Mouse (Mus musculus) left cerebral cortex, adult 18-20 months (tissue): ENCODE data around the gene Gm49721. TPM values are rescaled to one million over a fixed set of nuclear protein-coding genes. Genes with fewer than 3 reads are reported as not detected.
A peak's percentile ranks its signal among the peaks of the same experiment; 100 is the strongest.
"Not testable (repeated sequence)": the region's sequence is repeated elsewhere in the genome, so short reads cannot be mapped to it uniquely, and the experiment has no call there.

Experiments used
- DNase-seq, 2 experiments: peaks; one replicate each; pipeline ENCODE4 v3.0.0; 2021 to 2022; ENCODE audit warnings: low spot score in 2 of 2, mixed read lengths in 1 of 2
- total RNA-seq, 2 experiments: library from RNA; stranded (reverse); gene quantifications; 2 replicates each; pipeline ENCODE4 v1.2.3; 2021

Gene Gm49721
- total RNA-seq, 2 experiments from 2014 or later = 0.23 to 0.70 TPM

DNA sequence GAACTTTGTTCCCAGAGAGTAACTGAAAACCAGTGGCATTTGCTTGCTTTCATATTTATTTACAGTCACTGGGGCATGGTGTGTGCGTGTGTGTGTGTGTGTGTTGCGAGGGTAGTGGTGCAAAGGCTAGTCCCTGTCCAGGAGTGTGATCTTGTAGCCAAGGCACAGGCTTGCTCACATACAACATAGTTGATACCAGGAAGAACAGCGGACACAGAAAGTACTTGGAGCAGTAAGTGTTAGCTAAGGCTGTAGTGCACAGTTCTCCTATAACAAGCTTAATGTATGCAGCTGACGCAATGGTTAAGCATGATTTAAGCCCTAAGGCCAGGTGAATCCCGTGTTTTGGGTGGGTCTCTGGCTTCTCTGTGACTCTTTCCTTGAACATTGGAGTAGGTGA, 676 bp downstream of the Gm49721 start:
- not testable (repeated sequence) for DNase-seq

DNA sequence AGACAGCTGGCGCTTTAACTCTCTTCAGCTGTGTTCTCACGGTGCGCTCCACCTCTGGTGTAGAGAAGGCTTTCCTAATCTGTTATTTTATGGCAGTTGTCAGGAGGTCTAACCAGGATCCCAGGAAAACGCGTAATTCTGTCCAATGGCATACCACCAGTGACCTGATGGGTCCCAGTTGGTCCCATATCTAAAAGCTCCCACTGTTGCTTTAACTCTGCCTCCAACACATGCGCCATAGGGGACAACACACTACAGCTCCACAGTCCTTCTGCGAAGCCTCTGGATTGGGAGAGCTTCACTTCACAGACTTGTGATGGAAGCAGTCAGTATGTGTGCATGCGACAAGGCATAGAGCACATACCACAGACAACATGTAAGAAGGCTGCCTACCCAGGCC, 1.4 kb downstream of the Gm49721 start:
- not testable (repeated sequence) for DNase-seq

DNA sequence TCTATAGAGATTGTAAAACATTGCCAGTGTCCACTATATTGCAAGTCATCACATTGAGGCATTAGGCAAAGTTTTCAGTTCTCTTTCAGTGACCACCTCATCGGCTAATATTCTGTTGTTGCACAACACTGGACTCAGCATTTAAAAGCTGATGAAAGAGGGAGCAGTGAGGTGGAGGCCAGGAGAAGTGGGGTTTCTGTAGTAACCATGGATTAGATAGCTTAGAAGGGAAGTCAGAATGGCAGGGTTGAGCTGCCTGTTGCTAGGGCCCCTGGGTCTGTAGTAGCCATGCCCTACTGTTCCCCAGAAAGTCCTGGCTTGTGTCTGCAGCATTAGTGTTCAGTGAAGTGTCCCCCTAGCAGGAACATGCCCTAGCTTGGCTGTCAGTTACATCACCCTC, 7.4 kb downstream of the Gm49721 start:
- not testable (repeated sequence) for DNase-seq

DNA sequence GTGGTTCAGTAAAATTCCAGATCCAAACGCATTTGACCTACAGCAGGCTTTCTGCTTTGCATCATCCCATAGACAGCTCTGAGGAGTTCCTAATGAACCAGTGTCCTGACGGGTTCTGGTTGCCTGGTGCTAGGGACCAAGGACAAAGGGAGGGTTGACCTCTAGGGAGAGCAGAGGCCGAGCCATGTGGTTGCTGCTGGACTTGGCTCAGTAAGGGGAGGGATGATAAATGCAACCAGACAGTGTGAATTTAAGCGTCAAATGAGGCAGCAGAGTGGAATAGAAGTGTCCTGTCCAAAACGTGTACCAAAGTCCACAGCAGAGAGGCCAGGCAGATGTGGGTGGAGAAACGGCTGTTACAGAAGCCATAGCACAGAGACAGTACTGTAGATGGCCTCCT, 16.8 kb downstream of the Gm49721 start:
- not testable (repeated sequence) for DNase-seq

DNA sequence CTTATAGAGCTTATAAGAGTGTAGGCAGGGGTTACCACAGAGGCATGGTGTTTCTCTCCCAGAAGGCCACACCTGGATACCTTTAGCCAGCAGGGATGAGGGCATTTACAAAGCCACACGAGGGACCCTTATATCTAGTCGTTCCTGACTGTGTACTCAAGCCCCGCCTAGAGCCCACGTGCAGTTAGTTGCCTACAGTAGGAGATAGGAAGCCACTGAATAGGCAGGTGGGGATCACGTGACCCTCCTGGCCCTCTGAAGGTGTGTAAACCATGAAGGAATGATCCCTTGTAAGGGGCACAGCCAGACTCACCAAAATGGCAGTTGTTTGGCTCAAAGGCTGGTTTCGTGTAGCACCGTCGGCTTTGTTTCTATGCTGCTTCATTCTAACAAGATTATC, 18.1 kb downstream of the Gm49721 start:
- DNase-seq = not testable (repeated sequence)

DNA sequence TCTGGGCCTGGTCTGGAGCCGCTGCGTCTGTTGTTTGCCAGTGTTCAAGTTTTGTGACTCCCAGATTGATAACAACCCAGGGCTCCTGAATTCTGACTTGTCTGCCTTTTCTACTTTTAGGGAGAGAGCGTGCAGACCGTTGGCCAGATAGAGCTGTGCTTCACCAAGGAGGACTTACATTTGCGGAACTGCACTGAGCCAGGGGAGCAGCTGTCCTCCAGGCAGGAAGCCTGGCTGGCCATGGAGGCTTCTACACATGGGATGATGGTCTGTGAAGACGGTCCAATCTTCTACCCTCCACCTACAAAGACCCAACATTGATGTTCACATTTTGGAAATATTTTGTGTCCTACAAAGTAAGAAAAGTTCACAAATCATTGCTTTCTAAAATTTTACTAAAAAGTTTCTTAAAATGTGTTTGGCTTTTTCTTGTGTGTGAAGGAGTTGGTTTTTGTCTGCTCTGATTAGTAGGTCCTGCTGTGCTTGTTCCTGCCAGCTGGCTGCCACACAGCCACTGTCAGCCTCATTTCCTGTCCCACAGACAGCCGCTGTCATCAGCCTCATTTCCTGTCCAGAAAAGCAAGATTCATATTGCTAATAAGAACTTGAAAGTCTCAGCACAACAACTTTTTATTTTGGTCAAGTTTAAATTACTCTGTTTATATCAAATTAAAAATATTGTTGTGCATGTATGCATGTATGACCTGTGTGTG, 19.2 kb downstream of the Gm49721 start:
- DNase-seq = not testable (repeated sequence)

DNA sequence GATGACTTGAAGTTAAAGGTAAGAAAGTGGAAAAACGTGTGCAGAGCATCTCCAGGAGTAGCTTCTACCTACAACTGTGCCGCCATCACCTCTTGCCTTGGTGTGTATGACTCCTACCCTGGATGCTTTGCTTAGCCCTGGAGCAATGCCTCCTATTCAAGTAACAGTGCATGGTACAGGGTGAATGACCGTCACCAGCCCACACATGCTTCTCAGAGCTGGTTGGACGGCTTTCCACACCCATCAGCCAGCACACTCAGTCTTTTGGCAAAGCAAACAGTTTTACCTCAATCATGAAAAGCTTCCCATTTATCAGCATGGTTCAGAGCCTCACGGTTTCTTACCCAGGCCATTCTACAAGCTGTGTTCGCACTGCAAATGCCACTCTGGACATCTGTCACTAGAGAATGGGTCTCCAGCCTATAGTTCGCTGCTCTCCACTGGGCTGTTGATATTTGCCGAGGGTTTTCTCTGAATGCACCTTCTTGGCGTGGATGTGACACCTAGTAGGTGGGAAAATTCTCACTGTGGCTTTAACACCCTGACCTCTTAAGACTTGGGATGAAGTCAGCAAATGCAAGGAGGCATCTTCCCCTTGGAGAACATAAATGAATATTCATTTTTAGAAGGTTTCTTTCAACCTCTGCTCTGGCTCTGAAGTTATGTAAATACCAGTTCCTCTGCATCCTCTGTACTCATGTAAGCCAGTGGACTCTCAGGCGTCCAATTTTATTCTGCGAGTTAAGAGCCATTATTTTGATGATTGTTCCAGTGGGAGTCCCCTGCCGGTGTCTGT, 23.3 kb downstream of the Gm49721 start:
- not testable (repeated sequence) for DNase-seq

DNA sequence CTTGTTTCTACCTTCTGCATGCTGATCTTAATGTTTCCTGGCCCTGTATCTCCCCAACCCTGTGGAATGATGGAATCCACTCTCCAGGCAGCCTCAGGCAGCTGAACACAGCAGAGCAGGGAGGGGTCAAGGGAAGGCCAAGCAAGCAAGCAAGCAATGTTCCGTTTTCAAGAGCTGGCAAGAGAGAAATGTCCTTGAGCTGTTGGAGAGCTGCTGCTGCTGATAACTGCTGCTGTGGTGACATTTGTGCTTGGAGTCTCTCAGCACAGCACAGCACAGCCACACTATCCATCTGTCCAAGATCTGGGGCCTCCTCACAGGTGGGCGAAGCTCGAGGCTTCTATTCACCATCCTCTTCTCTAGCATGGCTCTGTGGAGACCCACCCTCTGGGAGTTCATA, 24.7 kb downstream of the Gm49721 start:
- DNase-seq = not testable (repeated sequence)

DNA sequence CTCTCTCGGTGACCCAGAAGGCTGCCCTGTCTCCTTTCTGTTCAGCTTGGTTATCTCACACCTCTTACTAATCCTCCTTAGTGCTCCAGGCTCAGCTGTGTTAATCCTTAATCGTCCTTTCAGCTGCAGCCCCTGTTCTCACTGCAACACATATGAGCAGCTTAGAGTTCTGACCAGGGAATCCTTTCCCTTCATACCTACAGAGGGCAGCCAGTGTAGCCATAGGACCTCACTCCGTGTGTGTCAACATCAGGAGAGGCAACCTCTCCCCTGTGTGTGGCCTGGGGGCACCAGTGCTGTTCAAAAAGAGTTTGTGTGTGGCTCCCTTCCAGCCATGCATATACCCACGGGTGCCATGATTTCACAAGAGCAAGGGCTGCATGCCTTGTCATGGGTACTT, 26.9 kb downstream of the Gm49721 start:
- DNase-seq = not testable (repeated sequence)

DNA sequence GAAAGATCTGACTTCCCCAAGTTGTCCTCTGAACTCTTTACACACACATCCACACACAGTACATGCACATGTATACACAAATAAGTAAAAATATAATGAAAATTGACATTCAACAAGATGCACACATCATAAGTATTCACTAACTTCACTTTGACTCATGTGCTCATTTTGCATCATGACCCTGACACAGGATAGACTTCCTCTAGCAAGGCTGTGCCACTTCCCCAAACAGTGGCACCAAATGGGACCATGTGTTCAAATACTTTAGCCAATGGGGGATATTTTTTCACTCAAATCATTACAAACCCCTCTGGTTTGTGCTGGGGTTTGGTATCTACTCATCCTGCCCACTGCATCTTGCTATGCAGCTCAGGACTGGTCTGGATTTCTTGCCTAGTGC, 30.2 kb downstream of the Gm49721 start:
- not testable (repeated sequence) for DNase-seq

DNA sequence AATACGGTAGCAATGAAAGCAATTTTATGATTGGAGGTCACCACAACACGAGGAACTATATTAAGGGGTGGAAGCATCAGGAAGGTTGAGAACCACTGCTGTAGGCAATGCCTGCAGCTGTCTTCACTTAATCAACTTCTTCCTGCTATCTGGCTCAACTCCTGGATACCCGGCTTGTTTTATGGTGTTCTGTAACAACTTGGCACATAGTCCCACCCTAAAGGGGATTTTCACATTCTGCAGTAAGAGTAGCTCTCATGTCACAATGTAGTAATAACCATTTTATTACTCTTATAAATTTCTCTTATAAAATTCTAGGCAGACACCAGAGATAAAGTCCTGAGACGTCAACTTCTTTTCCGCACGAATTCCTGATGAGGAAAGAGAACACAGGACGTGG, 30.7 kb downstream of the Gm49721 start:
- not testable (repeated sequence) for DNase-seq

DNA sequence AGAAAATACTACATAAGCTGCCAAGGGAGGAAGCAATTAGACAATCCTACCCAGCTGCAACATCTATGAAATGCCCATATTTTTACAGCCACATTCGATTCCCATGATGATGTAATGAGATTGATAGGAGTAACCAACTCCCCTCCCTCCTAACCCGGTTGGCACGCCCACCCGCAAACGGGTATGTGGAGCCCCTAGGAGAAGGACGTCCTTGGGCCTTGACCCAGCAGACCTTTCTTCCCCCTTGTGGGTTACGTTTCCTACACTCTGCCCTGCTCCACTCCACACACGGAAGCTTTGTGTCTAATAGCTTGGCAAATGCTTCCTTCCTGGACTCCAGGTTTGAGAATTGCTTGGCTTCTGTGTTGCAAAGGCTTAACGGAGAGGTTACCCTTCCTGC, 31.2 kb downstream of the Gm49721 start:
- DNase-seq = not testable (repeated sequence)

DNA sequence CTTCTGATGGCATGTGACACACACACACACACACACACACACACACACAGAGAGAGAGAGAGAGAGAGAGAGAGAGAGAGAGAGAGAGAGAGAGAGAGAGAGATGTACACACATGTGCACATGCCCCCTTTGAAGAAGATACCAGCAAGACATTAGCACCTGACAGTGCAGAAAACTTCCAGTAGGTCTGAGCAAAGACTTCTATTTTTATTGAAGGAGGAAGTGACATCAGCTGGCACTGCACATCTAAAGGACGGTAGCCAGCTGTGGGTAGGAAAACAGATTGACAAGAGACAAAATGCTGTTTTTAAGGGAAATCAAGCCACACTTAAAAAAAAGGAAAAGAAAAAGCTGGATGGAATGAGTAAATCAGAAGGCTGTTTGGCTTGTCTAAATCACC, 35.5 kb downstream of the Gm49721 start:
- not testable (repeated sequence) for DNase-seq

DNA sequence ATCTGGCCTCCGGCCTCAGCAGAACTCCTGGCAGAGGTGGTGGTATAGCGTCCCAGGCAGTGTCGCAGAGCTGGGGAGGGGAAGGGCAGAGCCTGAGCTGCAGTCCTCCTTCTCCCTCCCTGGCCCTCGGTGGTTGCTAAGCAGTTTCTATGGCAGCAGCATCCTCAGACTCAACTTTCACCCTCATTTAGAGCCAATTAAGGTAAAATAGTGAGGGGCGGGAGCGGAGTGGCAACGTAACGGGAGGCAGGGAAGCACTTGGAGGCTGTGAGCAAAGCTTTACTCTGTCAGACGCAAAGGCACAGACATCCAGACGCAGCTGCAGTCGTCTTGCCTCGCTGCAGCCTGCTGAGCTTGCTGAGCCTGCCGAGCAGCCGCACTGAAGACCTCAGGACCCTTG, 46.6 kb downstream of the Gm49721 start, which contains the start of gene Gm1604a:
Gene Gm1604a (plus strand): TSS at position 312 of the 400 bp plus-strand sequence.
- peak; percentile 9 to 23 for DNase-seq

DNA sequence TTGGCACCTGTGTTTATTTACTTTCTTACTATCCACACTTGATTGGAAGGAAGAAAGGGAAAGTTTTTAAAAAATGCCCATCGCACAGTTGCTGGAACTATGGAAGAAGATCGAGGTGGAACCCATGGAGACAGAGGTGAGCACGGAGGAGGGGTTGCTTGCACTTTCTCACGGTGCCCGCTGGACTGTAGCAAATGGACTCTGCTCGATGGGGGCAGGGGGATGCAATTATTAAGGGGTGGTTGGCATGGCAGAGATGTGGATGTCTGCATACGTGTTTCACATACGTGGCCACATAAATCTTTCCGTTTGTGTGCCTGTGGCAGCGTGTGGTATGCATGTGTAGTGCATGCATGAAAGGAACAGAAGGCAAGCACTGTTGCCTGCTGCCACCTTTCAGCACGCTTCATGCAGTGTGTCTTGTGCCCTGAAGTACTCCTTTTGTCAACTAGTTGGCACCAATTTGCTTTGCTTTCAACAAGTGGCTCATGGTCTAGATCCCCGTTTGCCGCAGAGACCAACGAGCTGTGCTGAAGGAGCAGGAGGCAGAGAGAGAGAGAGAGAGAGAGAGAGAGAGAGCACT, 47.2 kb downstream of the Gm49721 start:
- not testable (repeated sequence) for DNase-seq

DNA sequence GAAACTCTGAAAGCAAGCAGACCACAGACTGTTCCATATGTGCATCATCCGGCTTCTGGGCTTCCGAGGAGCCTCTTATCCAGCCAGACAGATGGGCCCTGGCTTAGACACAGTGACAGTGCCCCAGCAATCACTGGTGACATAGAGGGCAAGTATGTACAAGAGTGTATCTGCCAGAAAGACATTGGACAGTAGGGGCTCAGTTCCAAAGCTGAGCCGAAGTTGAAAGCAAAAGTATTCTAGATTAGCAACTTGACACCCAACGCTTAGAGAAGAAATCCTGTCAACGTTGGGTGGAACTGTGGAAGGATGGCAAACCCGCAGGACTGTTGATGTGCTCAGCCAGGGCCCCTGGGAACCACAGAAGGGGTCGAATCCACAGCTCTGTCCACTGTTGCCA, 51.5 kb downstream of the Gm49721 start:
- not testable (repeated sequence) for DNase-seq

DNA sequence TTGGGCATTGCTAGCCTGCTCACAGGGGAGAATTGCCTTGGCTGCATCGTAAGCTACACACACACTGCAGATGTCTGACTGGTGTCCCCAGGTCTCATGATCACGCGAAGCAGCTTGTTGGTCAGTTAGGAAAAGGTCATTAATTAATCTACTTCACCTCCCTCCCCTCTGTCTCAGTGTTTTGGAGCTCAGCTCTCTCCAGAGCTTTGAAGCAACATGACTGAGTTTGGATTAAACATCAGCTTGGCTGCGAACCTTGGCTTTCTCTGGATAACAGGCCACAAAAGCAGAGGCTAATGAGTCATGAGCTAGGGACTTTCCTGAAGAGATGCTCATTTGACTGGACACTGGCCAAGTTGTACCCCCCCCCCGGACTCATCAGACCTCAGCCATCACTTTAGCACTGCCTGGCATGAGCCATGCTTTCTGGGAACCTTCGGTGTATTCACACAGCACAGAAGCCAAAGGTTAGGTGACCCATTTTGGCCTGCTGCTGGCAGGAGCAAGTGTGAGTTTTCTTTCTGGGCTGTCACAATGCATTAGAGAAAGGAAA, 52.0 kb downstream of the Gm49721 start:
- DNase-seq = not testable (repeated sequence)

DNA sequence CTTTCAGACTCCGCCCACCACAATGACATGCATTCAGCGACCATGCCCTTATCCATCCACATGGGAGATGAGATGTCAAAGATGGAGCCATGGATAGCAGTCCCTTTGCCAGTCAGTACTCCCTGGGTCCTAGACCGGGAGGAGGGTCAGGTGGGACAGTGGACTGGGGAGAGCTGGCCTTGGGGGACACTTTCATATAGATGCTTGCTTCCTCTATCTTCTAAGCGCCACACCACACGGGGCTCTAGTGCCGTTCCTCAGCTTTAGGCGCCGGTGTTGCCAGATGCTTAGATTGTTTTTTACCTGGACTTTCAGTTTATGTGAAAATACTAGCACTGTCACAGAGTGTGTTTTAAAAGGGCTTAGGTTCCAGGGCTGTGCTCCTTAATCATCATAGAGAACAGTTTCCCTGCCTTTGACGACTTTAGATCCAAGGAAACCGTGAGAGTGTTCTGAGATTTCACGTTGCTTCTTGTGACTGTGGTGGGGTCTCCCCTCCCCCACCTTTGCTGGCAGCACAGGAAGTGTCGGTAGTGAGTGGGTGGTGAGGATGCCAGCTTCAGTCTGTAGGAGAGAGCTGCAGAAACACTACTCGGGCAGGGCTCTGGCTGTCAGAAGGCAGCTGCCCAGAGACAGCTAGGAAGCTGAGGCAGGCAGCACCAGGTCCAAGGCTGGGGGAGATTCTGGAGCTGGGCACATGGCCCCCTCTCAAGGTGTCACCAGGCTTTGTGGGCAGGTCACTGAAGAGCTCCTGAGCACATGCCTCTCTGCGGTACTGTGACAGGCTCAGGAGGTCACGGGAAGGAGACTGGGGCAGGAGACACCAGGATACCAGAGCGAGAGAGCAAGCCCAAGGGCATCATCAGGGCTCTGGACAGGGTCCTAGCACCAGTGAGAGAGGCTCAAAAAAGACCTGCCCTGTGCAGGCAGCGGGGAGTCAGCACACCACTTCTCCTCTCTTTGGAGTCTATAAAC, 54.8 kb downstream of the Gm49721 start:
- DNase-seq = not testable (repeated sequence)

DNA sequence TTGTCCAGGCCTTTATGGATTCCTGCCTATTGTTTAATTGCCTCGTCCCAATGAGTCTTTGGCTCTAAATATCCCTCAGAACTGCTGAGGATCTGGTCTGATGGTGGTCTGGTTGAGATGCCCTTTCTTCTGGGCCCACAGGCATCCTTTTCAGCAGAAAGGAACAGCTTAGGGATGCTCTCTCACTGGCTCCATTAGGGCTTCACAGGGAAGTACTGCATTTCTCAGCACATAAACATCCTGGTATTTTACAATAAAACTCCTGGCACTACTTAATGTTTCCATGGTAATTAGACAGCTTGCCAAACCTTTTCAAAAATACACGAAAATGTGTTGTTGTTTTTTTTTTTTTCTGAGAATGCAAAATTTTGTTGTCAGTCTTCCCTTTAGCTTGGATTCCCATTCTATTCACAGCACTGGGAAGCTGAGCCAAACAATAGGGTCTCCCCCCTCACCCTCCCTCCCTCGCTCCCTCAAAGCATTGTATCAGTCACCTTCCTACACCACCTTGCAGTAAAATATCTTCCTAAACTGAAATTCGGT, 90.4 kb downstream of the Gm49721 start:
- DNase-seq = not testable (repeated sequence)
